Mouse (Mus musculus) spleen, postnatal 14 days (tissue): Measurements from ENCODE around the gene Minar1.

Experiments used
- DNase-seq, 2 experiments: peaks; one replicate each; pipeline ENCODE4 v3.0.0; 2021 to 2022; ENCODE audit warnings: low spot score in 2 of 2

Gene Minar1

GRCm38 (mm10) chr9:89623006-89623760, at the start of gene Minar1:
Gene Minar1 (minus strand): TSS chr9:89623125.
- DNase-seq = no peak

- DNase-seq = no peak
Measured at GRCm38 (mm10) chr9:89669878-89670277, 47.0 kb upstream of the Minar1 start.

GRCm38 (mm10) chr9:89667306-89667942, 44.5 kb upstream of the Minar1 start:
- DNase-seq = no peak

- DNase-seq = no peak
Measured at GRCm38 (mm10) chr9:89650913-89651312, 28.0 kb upstream of the Minar1 start.

- DNase-seq = no peak
Measured at GRCm38 (mm10) chr9:89637453-89637852, 14.5 kb upstream of the Minar1 start.

- no peak for DNase-seq
Measured at GRCm38 (mm10) chr9:89622296-89623005, 474 bp downstream of the Minar1 start.

GRCm38 (mm10) chr9:89621750-89622149, 1.2 kb downstream of the Minar1 start:
- DNase-seq = no peak

GRCm38 (mm10) chr9:89620347-89620746, 2.6 kb downstream of the Minar1 start:
- no peak for DNase-seq

- DNase-seq = no peak
Measured at GRCm38 (mm10) chr9:89616946-89617345, 6.0 kb downstream of the Minar1 start.

GRCm38 (mm10) chr9:89610592-89610991, 12.3 kb downstream of the Minar1 start:
- no peak for DNase-seq

- DNase-seq = no peak
Measured at GRCm38 (mm10) chr9:89607321-89607720, 15.6 kb downstream of the Minar1 start.

- no peak for DNase-seq
Measured at GRCm38 (mm10) chr9:89606256-89606655, 16.7 kb downstream of the Minar1 start.

GRCm38 (mm10) chr9:89601891-89602290, 21.0 kb downstream of the Minar1 start:
- no peak for DNase-seq

- no peak for DNase-seq
Measured at GRCm38 (mm10) chr9:89600677-89601076, 22.2 kb downstream of the Minar1 start.

- no peak for DNase-seq
Measured at GRCm38 (mm10) chr9:89597071-89597470, 25.9 kb downstream of the Minar1 start.

GRCm38 (mm10) chr9:89596392-89596791, 26.5 kb downstream of the Minar1 start:
- no peak for DNase-seq

GRCm38 (mm10) chr9:89592391-89592790, 30.5 kb downstream of the Minar1 start:
- no peak for DNase-seq

- no peak for DNase-seq
Measured at GRCm38 (mm10) chr9:89578422-89578821, 44.5 kb downstream of the Minar1 start.

- DNase-seq = no peak
Measured at GRCm38 (mm10) chr9:89552663-89553062, 70.3 kb downstream of the Minar1 start.
